Mouse (Mus musculus) heart, postnatal 10 days (tissue): ENCODE results near the gene Klf13. TPM values are rescaled to one million over a fixed set of nuclear protein-coding genes. Genes with fewer than 3 reads are reported as not detected.

Experiments
- DNase-seq, 2 experiments: peaks; one replicate each; pipeline ENCODE4 v3.0.0; 2021
- intact Hi-C: fragments of 180-260 bp; cut with DNase I; formaldehyde crosslinking; loops from one replicate; pipeline ENCODE4 v1.15.1; 2025
- total RNA-seq, 2 experiments: library from RNA; stranded (reverse); gene quantifications; 2 replicates each; pipeline ENCODE4 v1.2.3; 2021

Gene Klf13
- total RNA-seq, 2 experiments from 2014 or later, result 63.9 to 96.0 TPM

GRCm38 (mm10) chr7:63929080-63929479 is 9.6 kb downstream of the Klf13 start:
- peak; percentile 77 to 78 for DNase-seq

GRCm38 (mm10) chr7:63927121-63927520 is 11.6 kb downstream of the Klf13 start:
- DNase-seq, result no peak

More at GRCm38 (mm10) chr7:63929080-63929479, 9.6 kb downstream of the Klf13 start:
- intact Hi-C loops, result no loop called here

GRCm38 (mm10) chr7:63926492-63926891 is 12.2 kb downstream of the Klf13 start:
- intact Hi-C loops, result no loop called here
- peak in 1 of 2 experiments; percentile 5 for DNase-seq

More at GRCm38 (mm10) chr7:63927121-63927520, 11.6 kb downstream of the Klf13 start:
- intact Hi-C loops, result no loop called here

- DNase-seq, result peak; percentile 72
- intact Hi-C loops, result no loop called here
Observed at GRCm38 (mm10) chr7:63925413-63926360, 13.0 kb downstream of the Klf13 start.

- peak; percentile 79 for DNase-seq
- intact Hi-C loops, result no loop called here
Observed at GRCm38 (mm10) chr7:63924747-63925412, 13.8 kb downstream of the Klf13 start.

GRCm38 (mm10) chr7:63924151-63924550 is 14.6 kb downstream of the Klf13 start:
- intact Hi-C loops, result no loop called here
- DNase-seq, result peak in 1 of 2 experiments; percentile 12

- intact Hi-C loops, result no loop called here
- no peak for DNase-seq
Observed at GRCm38 (mm10) chr7:63922975-63923374, 15.7 kb downstream of the Klf13 start.

- DNase-seq, result no peak
- intact Hi-C loops, result no loop called here
Observed at GRCm38 (mm10) chr7:63922571-63922970, 16.1 kb downstream of the Klf13 start.

GRCm38 (mm10) chr7:63921909-63922562 is 16.7 kb downstream of the Klf13 start:
- no peak for DNase-seq
- intact Hi-C loops, result no loop called here

GRCm38 (mm10) chr7:63918771-63919768 is 19.6 kb downstream of the Klf13 start:
- intact Hi-C loops, result no loop called here
- no peak for DNase-seq

- peak; percentile 82 to 86 for DNase-seq
- intact Hi-C loops, result no loop called here
Observed at GRCm38 (mm10) chr7:63917693-63918092, 21.0 kb downstream of the Klf13 start.

GRCm38 (mm10) chr7:63916268-63916907 is 22.3 kb downstream of the Klf13 start, which contains the start of gene E030018B13Rik:
Gene E030018B13Rik (plus strand): TSS chr7:63916857.
- intact Hi-C loops, result no loop called here
- no peak for DNase-seq

GRCm38 (mm10) chr7:63914891-63915290 is 23.8 kb downstream of the Klf13 start:
- no peak for DNase-seq
- intact Hi-C loops, result no loop called here

GRCm38 (mm10) chr7:63913724-63914692 is 24.7 kb downstream of the Klf13 start:
- DNase-seq, result no peak
- intact Hi-C loops, result no loop called here

GRCm38 (mm10) chr7:63912924-63913723 is 25.6 kb downstream of the Klf13 start:
- no peak for DNase-seq
- intact Hi-C loops, result loop anchor here (1.0 kb wide), 1 partner anchor 18 kb away; no protein-coding TSS in a partner anchor

GRCm38 (mm10) chr7:63912234-63912810 is 26.4 kb downstream of the Klf13 start:
- intact Hi-C loops, result loop anchor here (1.0 kb wide), 1 partner anchor 17 kb away; no protein-coding TSS in a partner anchor
- peak; percentile 78 for DNase-seq
